Mouse (Mus musculus) MEL (cell line): Measurements from ENCODE around the gene Nr4a1.
A peak's percentile ranks its signal among the peaks of the same experiment; 100 is the strongest.

Source experiments
- ELF1 ChIP-seq: IDR thresholded peaks from 2 replicates; pipeline ENCODE4 v1.6.1; 2014; ENCODE audit warnings: low read depth, mild to moderate bottlenecking, inconsistent platforms, low read length, improper control_type of control experiment, moderate library complexity
- EP300 ChIP-seq, 2 experiments: IDR thresholded peaks; 2 replicates each; pipeline ENCODE4 v1.6.1; 2011; ENCODE audit warnings: improper control_type of control experiment in 2 of 2, low read length in 2 of 2, low read depth in 1 of 2, mild to moderate bottlenecking in 1 of 2
- ZC3H11A ChIP-seq: IDR thresholded peaks from 2 replicates; pipeline ENCODE4 v1.6.1; 2012; ENCODE audit warnings: low read depth, mild to moderate bottlenecking, inconsistent platforms, low read length, improper control_type of control experiment

DNA sequence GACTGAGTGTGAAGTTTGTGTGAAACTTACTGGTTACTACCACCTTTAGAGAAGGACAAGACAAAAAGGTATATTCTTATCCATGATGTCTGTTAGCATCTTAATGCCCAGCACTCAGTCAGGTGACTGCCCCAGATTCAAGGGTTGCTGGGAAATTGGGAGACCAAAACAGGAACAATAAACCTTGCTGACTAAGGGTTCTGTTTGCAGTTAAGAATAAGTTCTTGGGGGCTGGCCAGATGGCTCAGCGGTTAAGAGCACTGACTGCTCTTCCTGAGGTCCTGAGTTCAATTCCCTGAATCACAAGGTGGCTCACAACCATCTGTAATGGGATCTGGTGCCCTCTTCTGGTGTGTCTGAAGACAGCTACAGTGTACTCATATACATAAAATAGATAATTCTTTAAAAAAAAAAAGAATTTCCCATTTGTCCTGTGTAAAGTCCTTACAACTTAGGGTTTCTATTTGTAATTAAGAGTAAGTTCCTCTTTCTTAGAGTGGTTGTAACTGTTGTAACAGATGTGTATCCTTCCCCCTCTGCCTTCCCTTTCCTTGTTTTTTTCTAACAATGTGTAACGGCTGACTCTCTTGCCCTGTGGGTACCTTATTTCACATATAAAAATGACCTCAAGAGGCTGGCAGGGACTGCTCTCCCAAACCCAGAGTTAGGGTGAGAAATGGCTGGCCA lies 63.9 kb downstream of the Nr4a1 start:
- TF ChIP-seq ELF1 (no peak), EP300 (IDR thresholded peaks at IDR 0.05; ENCODE audit: low read depth in 1 of 2, low read length in 2 of 2) (peak; percentile 78 to 81), ZC3H11A (no peak)
